Mouse (Mus musculus) heart, embryonic 13.5 days (tissue): ENCODE measurements at regions not wholly inside any gene's neighbourhood (a gene's known extent, or its start where the extent isn't known, plus 50 kb on each side); places are given as distances from the start of the nearest gene placed in this dataset.
"Not testable (repeated sequence)": the region's sequence is repeated elsewhere in the genome, so short reads cannot be mapped to it uniquely, and the experiment has no call there.

ENCODE experiments used
- ATAC-seq: fragments of 200-750 bp; cut with Nextera tagmentation; 2 replicates; pipeline ENCODE4 v1.8.0; 2017; ENCODE audit warnings: moderate TSS enrichment; ENCODE audit not compliant: insufficient number of reproducible peaks, low FRiP score, low TSS enrichment; ENCODE audit errors: extremely low read depth
- H3K27ac ChIP-seq: fragments of 300-500 bp; sonication (generic); replicated peaks from 2 replicates; pipeline ENCODE4 v1.5.1; 2015; ENCODE audit warnings: moderate library complexity, mild to moderate bottlenecking, inconsistent platforms
- H3K27me3 ChIP-seq: fragments of 300-500 bp; sonication (generic); replicated peaks from 2 replicates; pipeline ENCODE4 v1.6.1; 2015; ENCODE audit warnings: mild to moderate bottlenecking, inconsistent platforms
- H3K36me3 ChIP-seq: fragments of 300-500 bp; sonication (generic); 2 replicates; pipeline ENCODE4 v1.6.1; 2015; ENCODE audit warnings: mild to moderate bottlenecking, inconsistent platforms
- H3K4me1 ChIP-seq: fragments of 300-500 bp; sonication (generic); 2 replicates; pipeline ENCODE4 v1.6.1; 2015; ENCODE audit warnings: inconsistent platforms
- H3K4me2 ChIP-seq: fragments of 300-500 bp; sonication (generic); 2 replicates; pipeline ENCODE4 v1.6.1; 2015; ENCODE audit warnings: inconsistent platforms, mild to moderate bottlenecking, moderate library complexity
- H3K4me3 ChIP-seq: fragments of 300-500 bp; sonication (generic); 2 replicates; pipeline ENCODE4 v1.5.1; 2015; ENCODE audit warnings: moderate library complexity, mild to moderate bottlenecking, inconsistent platforms
- H3K9ac ChIP-seq: fragments of 300-500 bp; sonication (generic); 2 replicates; pipeline ENCODE4 v1.6.1; 2015; ENCODE audit warnings: inconsistent platforms, mild to moderate bottlenecking, moderate library complexity
- H3K9me3 ChIP-seq: fragments of 300-500 bp; sonication (generic); 2 replicates; pipeline ENCODE4 v1.6.1; 2016; ENCODE audit warnings: inconsistent platforms
- WGBS: fragments of 180-500 bp; shearing (Covaris S2); methylation state at CpG from one replicate; pipeline ENCODE4 v1.1.7; 2015; ENCODE audit warnings: mixed read lengths; 5-methylcytosine and 5-hydroxymethylcytosine counted together

- no peak overlapping the region for H3K4me2 ChIP-seq
- H3K27ac ChIP-seq, result no peak overlapping the region
- ATAC-seq, result no peak
- H3K9ac ChIP-seq, result no peak overlapping the region
- no peaks in the 10 kb centered on the region for H3K27me3 ChIP-seq
- H3K36me3 ChIP-seq, result no peaks in the 10 kb centered on the region
- no peaks in the 10 kb centered on the region for H3K9me3 ChIP-seq
- WGBS, result 52% methylated on average over 2 of the region's 2 CpGs
- no peak overlapping the region for H3K4me3 ChIP-seq
- no peaks in the 10 kb centered on the region for H3K4me1 ChIP-seq
Measured at GRCm38 (mm10) chr3:18746898-18747297, 798.7 kb downstream of the Cypt12 start.

DNA sequence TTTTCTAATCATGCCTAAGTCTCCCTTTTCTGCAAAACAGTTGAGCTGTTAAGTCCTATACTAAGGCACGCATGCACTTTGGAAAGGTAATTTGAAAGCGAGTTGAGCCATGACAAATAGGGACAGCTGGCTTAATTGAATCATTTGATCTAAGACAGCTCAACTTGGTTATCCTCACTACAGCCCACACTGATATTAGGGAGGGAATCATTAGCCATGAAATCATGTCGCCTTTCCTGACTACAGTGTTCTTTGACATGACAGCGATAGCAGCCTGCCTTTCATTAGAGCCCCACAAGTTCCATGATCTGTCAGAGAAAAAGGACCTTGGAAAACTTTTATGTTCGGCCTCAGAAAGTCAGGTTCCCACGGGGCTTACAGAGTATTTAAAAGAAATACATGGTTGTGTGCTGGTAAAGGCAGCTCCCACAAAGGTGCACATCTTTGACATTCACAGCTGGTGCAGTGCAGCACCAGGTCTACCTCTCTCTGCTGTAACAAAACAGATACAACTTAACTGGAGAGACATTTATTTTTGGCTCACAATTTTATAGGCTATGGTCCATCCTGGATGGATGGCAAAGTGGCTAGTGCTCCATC lies 803.5 kb downstream of the Cypt12 start:
- Histone ChIP-seq H3K4me1 (no peaks in the 10 kb centered on the region), H3K9ac (no peak overlapping the region), H3K4me3 (no peak overlapping the region), H3K27ac (no peak overlapping the region), H3K36me3 (no peaks in the 10 kb centered on the region), H3K4me2 (no peak overlapping the region), H3K27me3 (no peaks in the 10 kb centered on the region), H3K9me3 (no peaks in the 10 kb centered on the region)
- ATAC-seq, result no peak
- 81% methylated on average over 6 of the region's 6 CpGs for WGBS

DNA sequence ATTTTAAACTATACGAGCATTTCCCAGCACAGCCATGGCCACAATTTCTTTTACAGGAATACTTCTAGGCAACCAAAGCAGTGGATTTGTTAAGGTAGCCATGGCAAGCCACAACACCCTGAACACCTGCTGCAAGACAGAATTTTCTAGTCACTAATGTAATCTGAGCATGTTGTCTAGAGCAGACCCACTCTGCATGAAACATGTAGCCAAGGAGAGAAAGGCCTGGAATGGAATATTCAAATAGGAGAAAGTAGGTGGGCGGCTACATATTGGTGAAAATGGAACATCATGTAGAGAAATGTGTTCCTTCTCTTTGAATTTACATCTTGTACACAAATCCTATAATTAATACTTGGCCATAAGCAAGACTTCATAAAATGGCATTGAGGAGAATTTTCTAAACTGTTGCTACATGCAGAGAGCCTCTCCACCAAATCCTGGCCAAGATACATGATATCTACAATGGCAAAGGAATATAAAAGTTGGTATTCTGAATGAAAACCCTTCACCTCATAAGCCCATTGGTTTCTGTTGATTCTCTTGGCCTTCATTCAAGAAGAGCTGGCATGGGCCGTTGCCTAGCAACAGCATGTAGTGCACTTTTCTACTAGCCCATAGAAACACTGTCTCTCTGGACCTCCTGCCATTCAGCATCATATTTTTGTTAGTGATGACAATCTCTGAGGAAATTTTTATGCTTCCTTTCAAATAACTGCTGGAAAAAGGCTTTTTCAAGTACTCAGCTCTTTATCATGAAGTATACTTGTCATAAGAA lies 816.3 kb downstream of the Cypt12 start:
- H3K27ac ChIP-seq, result no peak overlapping the region
- no peak overlapping the region for H3K4me2 ChIP-seq
- WGBS, result 75% methylated on average over 3 of the region's 3 CpGs
- no peak overlapping the region for H3K9ac ChIP-seq
- no peaks in the 10 kb centered on the region for H3K9me3 ChIP-seq
- no peaks in the 10 kb centered on the region for H3K36me3 ChIP-seq
- no peaks in the 10 kb centered on the region for H3K4me1 ChIP-seq
- H3K27me3 ChIP-seq, result no peaks in the 10 kb centered on the region
- H3K4me3 ChIP-seq, result no peak overlapping the region
- no peak for ATAC-seq

GRCm38 (mm10) chr3:18778481-18778880 lies 830.3 kb downstream of the Cypt12 start:
- WGBS, result 54% methylated on average over 1 of the region's 1 CpGs
- Histone ChIP-seq H3K4me1 (no peaks in the 10 kb centered on the region), H3K4me2 (no peak overlapping the region), H3K27me3 (no peaks in the 10 kb centered on the region), H3K4me3 (no peak overlapping the region), H3K9ac (no peak overlapping the region), H3K9me3 (no peaks in the 10 kb centered on the region), H3K27ac (no peak overlapping the region), H3K36me3 (no peaks in the 10 kb centered on the region)
- no peak for ATAC-seq

DNA sequence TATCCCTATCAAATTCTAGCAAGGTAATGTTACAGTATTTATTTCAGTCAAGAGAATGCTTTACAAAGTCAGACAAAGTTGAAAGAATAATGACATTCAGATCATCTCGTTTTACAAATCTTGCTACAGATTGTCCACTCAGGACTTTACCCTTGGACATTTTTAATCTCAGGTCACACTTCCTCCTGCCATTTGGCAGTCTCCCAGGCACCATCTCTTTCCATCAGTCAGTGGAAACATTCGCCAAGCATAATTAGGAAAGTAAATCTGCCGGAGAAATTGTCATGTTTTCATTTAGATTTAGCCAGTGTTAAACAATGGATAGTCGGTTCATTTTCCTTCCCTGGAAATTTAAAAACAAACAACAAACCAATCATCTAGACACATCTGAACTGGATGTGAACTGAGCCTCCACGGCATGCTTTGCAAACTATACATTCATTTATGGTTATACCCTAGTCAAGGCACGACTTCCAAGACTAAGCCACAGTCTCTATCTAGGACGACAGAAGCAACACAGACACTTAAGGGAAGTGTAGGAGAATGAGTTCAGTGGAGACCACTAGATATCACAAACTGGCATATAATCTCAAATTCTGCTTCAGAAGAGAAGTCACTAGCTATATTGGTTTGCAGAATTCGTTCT lies 839.4 kb downstream of the Cypt12 start:
- Histone ChIP-seq H3K4me3 (no peak overlapping the region), H3K4me1 (no peaks in the 10 kb centered on the region), H3K4me2 (no peak overlapping the region), H3K9me3 (no peaks in the 10 kb centered on the region), H3K9ac (no peak overlapping the region), H3K27ac (0 out of 2 replicates have a peak overlapping the region, but pooled peaks have one; percentile 36), H3K27me3 (no peaks in the 10 kb centered on the region), H3K36me3 (no peaks in the 10 kb centered on the region)
- ATAC-seq, result no peak; the same call in 1 of the 2 replicates
- 53% methylated on average over 8 of the region's 8 CpGs for WGBS

DNA sequence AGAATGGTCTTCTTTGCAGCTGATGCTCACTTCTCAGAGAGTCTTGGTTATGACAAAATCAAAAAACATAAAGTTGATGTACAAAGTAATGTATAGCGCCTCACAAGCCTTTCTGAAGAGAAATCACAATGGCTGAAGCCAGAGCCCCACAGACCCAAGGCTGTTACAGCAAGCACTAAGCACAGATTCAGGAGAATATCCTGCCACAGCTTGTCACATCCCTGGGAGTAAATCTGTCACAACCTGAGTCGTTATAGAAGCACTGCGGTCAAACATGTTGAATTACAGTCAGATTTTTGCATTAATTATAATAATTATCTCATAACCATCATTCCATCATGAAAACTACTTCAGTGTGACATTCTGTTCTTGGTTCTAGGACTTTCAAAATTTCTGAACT lies 825.7 kb downstream of the 1700064H15Rik start:
- Histone ChIP-seq H3K4me3 (no peak overlapping the region), H3K36me3 (no peaks in the 10 kb centered on the region), H3K9ac (no peak overlapping the region), H3K4me1 (no peaks in the 10 kb centered on the region), H3K9me3 (no peaks in the 10 kb centered on the region), H3K27ac (no peak overlapping the region), H3K4me2 (no peak overlapping the region), H3K27me3 (no peaks in the 10 kb centered on the region)
- 75% methylated on average over 3 of the region's 3 CpGs for WGBS
- no peak for ATAC-seq

DNA sequence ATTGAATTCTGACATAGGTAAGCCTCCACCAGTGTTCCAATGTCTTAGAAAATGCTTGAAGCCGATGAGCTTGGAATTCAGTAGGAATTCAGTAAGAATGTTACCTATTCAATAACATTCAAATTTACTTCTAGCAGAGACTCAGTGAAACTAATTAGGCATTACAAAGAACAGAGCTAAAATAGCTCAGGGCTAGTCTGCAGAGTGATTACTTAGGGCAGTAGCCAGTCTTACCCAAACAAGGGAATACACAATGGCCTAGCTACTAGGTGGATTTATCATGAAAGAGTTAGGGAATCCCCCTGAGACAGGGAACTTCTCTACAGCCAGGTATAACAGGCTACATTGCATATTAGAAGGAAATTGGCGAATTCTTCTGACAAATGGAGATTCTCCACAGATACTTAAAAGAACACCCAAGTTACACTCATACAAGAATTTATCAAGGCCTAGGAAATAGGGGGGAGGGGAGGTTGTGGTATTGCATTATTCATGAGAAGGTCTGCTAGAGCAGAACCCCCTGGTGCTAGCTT lies 799.6 kb downstream of the 1700064H15Rik start:
- H3K4me2 ChIP-seq, H3K27me3 ChIP-seq, H3K4me1 ChIP-seq, H3K36me3 ChIP-seq, ATAC-seq, H3K27ac ChIP-seq, H3K9ac ChIP-seq, H3K4me3 ChIP-seq, H3K9me3 ChIP-seq: not testable (repeated sequence)
- 37% methylated on average over 2 of the region's 2 CpGs for WGBS

- Histone ChIP-seq H3K4me2 (no peak overlapping the region), H3K36me3 (no peaks in the 10 kb centered on the region), H3K27ac (no peak overlapping the region), H3K4me1 (no peaks in the 10 kb centered on the region), H3K4me3 (no peak overlapping the region), H3K27me3 (no peaks in the 10 kb centered on the region), H3K9me3 (no peaks in the 10 kb centered on the region), H3K9ac (no peak overlapping the region)
- 63% methylated on average over 4 of the region's 4 CpGs for WGBS
- no peak for ATAC-seq
Measured at GRCm38 (mm10) chr3:18868117-18868739, 760.2 kb downstream of the 1700064H15Rik start.

GRCm38 (mm10) chr3:18868758-18869157 lies 759.7 kb downstream of the 1700064H15Rik start:
- Histone ChIP-seq H3K36me3 (no peaks in the 10 kb centered on the region), H3K4me2 (no peak overlapping the region), H3K27ac (no peak overlapping the region), H3K9ac (no peak overlapping the region), H3K4me1 (no peaks in the 10 kb centered on the region), H3K9me3 (no peaks in the 10 kb centered on the region), H3K27me3 (no peaks in the 10 kb centered on the region), H3K4me3 (no peak overlapping the region)
- 49% methylated on average over 2 of the region's 2 CpGs for WGBS
- no peak for ATAC-seq

DNA sequence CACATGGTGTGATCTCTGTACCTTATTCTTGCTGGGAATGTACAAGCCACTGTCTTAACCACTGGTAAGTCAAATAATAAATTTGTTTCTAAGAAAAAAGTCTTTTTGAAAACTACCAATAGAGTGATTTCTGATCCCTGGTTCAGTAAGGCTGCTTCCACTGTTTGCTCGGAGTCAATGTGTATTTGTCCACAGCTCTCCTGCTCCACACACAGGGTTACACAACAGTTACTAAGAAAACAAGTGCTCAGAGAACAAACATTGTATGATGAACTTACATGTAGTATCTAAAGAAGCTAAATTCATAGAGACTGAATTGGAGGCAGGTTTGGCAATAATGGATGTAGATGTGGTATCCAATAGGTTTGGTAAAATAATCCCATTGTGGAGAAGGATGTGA lies 751.4 kb downstream of the 1700064H15Rik start:
- no peaks in the 10 kb centered on the region for H3K27me3 ChIP-seq
- no peak for ATAC-seq
- H3K4me2 ChIP-seq, result no peak overlapping the region
- no peaks in the 10 kb centered on the region for H3K4me1 ChIP-seq
- H3K4me3 ChIP-seq, result no peak overlapping the region
- WGBS, result 74% methylated on average over 1 of the region's 1 CpGs
- no peaks in the 10 kb centered on the region for H3K36me3 ChIP-seq
- peaks cover 4% of the 10 kb centered on the region; the same call in 1 of the 2 replicates for H3K9me3 ChIP-seq
- no peak overlapping the region for H3K27ac ChIP-seq
- no peak overlapping the region for H3K9ac ChIP-seq

DNA sequence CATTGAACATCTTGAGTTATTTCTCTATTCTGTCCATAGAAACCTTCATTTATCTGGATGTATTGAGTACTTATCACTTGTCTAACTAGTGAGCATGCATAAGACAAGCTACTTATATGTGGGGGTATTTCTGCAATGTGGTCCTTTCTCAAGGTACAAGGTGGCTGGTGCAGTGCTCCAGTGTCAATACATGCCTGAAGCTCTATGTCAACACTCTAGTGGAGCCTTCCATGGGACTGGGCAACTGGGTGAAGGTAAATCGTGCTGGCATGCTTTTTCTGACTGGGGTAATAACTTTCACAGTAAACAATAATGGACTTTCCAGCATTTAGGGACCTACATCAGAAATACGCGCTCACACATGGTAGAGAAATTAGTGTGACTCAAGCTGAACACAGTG lies 750.9 kb downstream of the 1700064H15Rik start:
- H3K9ac ChIP-seq, result no peak overlapping the region
- WGBS, result 75% methylated on average over 3 of the region's 3 CpGs
- H3K9me3 ChIP-seq, result peaks cover 4% of the 10 kb centered on the region; the same call in 1 of the 2 replicates
- H3K36me3 ChIP-seq, result no peaks in the 10 kb centered on the region
- no peak for ATAC-seq
- H3K4me2 ChIP-seq, result no peak overlapping the region
- H3K27ac ChIP-seq, result no peak overlapping the region
- H3K4me3 ChIP-seq, result no peak overlapping the region
- no peaks in the 10 kb centered on the region for H3K4me1 ChIP-seq
- no peaks in the 10 kb centered on the region for H3K27me3 ChIP-seq
